Mouse (Mus musculus): ENCODE data around the gene Emilin2. TPM values are rescaled to one million over a fixed set of nuclear protein-coding genes. Genes with fewer than 3 reads are reported as not detected.

The Emilin2 gene
- total RNA-seq, 2 experiments from 2014 or later, result 169 to 172 TPM

Other genes starting within 250 kb of the Emilin2 start
- gene Lpin2, start 129.4 kb downstream of the Emilin2 start, total RNA-seq (2021), result 10 to 100 TPM; 16.3 to 19.5 TPM
- gene Gm4707, start 147.9 kb upstream of the Emilin2 start, total RNA-seq (2021), result 1 to 10 TPM; 1.2 to 2.9 TPM
- gene Smchd1, start 163.4 kb upstream of the Emilin2 start, total RNA-seq (2021), result 10 to 100 TPM; 33.8 to 36.2 TPM
- gene Ndc80, start 214.9 kb upstream of the Emilin2 start, total RNA-seq (2021), result 10 to 100 TPM; 21.3 to 25.3 TPM
- under 1 TPM; 0.24 to 0.32 TPM for gene Spdya, start 240.1 kb upstream of the Emilin2 start, total RNA-seq (2021)